Mouse (Mus musculus) telencephalon, adult 2 months (tissue): ENCODE measurements around the gene Mfn2.
A peak's percentile ranks its signal among the peaks of the same experiment; 100 is the strongest.
"Not testable (repeated sequence)": the region's sequence is repeated elsewhere in the genome, so short reads cannot be mapped to it uniquely, and the experiment has no call there.

ENCODE experiments used
- DNase-seq: peaks from one replicate; pipeline ENCODE4 v3.0.0-alpha.2; 2011; ENCODE audit warnings: low read depth, low spot score

Mfn2 gene

DNA sequence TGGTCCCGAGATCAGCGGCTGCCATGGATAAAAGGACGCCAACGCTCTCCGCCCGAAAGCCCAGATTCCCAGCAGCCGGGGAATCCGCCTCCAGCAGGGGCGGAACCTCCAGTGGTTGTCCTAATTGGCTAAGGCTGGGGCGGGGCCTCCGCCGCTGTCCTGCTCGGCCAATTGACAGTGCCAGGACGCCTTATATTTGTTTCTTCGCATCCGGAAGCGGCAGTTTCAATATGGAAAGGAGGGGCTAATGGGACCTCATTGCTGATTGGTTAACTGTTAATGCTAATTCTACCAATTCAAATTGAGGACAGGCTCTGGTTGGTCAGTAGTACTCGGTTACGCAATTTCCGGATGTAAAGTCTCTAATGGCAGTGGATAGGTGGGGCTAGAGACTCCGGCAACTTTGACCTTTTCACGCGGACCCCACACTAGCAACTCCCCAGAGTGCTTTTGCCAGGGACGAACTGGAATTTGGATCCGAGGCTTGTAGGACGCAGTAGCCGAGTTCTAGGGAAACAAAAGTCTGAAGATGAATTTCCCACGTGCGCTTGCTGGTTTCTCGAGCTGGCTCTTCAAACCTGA, 36.0 kb downstream of the Mfn2 start, which contains the start of the genes Miip and Fv1:
TSS of gene Miip (minus strand) at position 367 of the 582 bp plus-strand sequence.
TSS of gene Fv1 (plus strand) at position 530 of the 582 bp plus-strand sequence.
- peak; percentile 99 for DNase-seq

DNA sequence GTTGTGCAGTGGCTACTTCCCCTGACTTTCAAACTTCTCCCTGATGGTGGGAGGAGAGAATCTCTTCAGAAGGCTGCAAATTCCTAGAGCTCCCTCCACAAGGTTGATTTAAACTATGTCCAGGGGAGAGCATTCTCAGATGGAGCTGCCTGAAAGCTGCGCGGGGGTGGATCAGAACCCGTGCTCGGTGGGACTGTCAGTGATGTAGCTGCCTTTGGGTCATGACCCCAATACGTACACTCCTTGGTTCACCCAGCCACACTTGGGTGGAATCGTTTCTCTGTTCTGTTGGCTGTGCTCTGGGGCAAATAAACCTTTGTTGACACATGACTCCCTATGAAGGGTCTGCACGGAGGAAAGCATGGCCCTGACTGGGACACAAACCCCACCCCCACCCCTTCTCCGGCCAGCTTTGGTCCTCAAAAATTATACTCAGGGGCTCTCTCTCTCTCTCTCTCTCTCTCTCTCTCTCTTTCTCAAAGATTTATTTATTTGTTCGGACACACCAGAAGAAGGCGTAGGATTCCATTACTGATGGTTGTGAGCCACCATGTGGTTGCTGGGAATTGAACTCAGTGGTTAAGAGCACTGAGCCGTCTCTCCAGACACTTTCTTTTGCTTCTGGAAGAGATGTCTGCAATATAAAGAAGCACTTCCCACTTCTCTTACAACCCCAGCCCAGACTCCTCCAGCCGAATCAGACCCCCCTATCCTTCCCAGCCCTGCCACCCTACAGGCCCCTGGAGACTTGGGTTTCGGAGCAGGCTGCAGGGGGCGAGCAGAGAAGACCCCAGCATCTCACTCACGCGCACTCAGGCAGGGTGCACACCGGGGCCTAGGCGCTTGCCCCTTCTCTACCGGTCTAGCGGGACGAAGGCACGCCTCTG, 36.7 kb downstream of the Mfn2 start:
- DNase-seq, result no peak

DNA sequence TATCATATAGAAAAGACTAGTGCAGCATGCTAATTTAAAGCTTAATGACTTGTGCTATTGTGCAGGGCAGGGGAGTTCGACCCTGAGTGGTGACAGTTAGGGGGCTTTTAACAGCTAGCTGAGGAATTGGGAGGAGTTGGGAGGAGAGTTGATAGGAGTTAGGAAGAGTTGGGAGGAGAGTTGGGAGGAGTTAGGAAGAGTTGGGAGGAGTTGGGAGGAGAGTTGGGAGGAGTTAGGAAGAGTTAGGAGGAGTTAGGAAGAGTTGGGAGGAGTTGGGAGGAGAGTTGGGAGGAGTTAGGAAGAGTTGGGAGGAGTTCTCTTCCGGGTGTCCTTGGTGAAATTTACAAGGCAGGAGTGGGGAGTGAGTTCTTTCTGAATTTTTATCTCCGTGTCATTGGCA, 37.7 kb downstream of the Mfn2 start:
- not testable (repeated sequence) for DNase-seq

GRCm38 (mm10) chr4:147866056-147866455, 38.4 kb downstream of the Mfn2 start:
- no peak for DNase-seq

DNA sequence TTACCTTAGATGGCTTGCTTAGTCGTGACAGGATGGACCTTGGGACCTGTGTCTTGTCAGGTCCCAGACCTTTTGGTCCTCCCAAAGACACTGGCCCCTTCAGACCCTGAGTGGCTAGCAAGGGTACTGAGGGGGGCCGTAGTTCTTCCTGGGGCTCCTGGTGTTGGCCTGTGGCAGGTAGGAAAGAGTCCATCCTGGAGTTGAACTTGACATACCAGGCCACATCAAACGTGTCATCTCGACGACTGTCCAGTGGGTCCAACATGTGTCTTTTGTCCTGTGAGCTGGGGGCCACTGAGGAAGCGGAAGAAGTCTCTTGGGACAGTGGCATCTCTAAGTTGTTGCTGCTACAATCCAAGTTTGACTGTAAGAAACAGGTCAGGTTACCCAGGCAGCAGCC, 38.9 kb downstream of the Mfn2 start:
- no peak for DNase-seq

GRCm38 (mm10) chr4:147862051-147862450, 42.5 kb downstream of the Mfn2 start:
- no peak for DNase-seq

DNA sequence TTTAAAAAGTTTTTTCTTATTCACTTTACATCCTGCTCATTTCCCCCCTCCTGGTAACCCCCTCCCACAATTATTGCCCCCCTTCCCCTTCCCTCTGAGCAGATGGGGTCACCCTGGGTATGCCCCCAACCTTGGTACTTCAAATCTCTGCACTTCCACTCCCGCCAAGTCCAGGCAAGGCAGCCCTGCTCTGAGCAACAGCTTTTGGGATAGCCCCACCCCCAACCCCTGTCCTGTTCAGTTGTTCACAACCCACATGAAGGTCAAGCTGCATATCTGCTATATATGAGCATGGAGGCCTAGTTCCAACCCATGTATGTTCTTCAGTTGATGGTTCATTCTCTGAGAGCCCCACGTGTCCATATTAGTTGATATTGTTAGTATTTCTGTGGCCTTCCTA, 53.7 kb downstream of the Mfn2 start:
- no peak for DNase-seq

GRCm38 (mm10) chr4:147848584-147848991, 55.9 kb downstream of the Mfn2 start:
- DNase-seq, result no peak

DNA sequence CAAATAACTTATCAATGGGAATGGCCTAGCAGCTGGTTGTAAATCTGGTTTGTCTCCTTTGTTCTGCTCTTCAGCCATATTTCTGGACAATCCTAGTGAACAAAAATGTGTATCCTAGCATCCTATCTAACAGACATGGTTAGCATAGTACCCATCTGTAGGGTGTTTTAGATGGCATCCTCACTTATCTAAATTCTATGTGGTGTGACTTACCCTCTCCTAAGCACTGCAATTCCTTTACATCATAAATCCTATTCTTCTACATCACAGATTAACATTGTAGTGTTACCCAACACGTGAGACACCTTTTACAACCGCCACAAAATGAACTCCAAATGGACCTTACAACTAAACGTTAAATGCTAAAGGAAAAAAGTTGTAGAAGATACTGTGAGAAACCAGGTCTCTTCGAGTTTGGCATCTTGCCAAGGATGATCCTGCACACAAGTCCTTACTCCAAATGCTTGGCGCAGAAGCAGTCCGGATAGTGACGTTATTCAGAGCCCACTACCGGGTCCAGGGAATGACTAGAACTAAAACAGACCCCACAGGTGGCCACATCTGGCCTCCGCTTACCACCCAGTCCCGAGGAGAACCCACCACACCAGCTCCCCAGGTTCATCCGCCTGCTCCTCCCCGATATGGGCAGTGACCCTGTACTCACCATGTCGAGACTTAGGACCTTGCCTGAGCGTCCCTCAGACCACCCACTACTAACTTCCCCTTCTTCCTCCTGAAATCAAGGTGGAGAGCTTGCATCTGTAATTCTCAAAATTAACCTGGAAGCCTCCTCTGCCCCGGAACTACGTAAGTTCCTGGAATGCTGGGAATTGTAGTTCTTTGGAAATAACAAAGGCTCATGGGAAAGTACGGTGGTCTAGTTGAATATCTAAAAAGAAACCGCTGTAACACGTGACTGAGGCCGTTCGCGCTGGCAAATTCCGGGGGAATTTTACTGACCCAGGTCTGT, 56.6 kb downstream of the Mfn2 start, which contains the start of gene Zfp933:
TSS of gene Zfp933 (minus strand) at position 753 of the 970 bp plus-strand sequence.
- peak; percentile 97 for DNase-seq

- no peak for DNase-seq
Observed at GRCm38 (mm10) chr4:147842871-147843270, 61.6 kb downstream of the Mfn2 start.

DNA sequence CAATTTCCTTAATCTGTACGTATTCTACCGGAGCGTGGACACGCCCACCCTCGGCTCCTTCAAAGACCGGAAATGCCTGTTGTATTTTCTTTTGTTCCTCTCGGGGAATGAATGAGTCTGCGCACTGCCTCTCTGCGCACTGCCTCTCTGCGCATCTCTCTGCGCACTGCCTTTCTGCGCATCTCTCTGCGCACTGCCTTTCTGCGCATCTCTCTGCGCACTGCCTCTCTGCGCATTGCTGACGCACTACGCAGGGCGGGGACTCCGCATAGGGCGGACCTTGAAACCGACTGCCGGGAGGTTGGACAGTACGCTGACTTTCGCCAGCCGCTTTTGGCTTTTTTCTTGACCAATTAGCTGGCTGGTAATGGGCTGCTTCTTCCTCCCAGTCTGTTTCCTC, 65.2 kb downstream of the Mfn2 start:
- DNase-seq, result not testable (repeated sequence)

DNA sequence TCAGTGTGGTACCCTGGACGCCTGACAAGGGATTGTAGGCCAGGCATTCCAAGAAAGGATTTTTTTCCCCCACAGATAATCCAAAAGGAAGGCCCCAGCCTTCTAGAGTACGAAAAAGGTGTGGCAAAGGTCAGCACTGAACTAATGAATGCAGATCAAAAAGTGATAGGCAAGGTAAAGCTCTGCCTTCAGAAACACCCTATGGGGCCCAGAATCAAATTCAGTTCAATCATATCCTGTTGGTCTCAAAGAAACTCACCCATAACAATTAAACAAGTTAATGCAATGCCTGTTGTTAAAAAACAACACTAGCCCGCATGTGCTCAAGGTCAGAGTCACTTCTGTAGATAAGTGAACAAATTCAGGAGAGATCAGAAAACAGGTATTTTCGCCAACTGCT, 80.1 kb downstream of the Mfn2 start:
- DNase-seq, result no peak
